Mouse (Mus musculus) A20 (cell line): ENCODE measurements around the gene Tmprss3.

Source experiments
- DNase-seq: peaks from one replicate; pipeline ENCODE4 v3.0.0-alpha.2; 2011; ENCODE audit warnings: low read depth, low spot score

Tmprss3 gene

GRCm38 (mm10) chr17:31138398-31138797, 60.4 kb downstream of the Tmprss3 start:
- peak; percentile 65 for DNase-seq

GRCm38 (mm10) chr17:31136821-31137220, 62.0 kb downstream of the Tmprss3 start:
- no peak for DNase-seq

- DNase-seq = no peak
Observed at GRCm38 (mm10) chr17:31136291-31136690, 62.5 kb downstream of the Tmprss3 start.

GRCm38 (mm10) chr17:31134913-31135312, 63.9 kb downstream of the Tmprss3 start:
- no peak for DNase-seq

- DNase-seq = no peak
Observed at GRCm38 (mm10) chr17:31133776-31134175, 65.0 kb downstream of the Tmprss3 start.

GRCm38 (mm10) chr17:31131269-31131821, 67.4 kb downstream of the Tmprss3 start:
- DNase-seq = no peak

- no peak for DNase-seq
Observed at GRCm38 (mm10) chr17:31129452-31129851, 69.3 kb downstream of the Tmprss3 start, which contains the start of gene Tff3. Tff3 (minus strand) TSS chr17:31129646.
